Mouse (Mus musculus) cerebellum, postnatal 14 days (tissue): ENCODE results near the gene Eif3g.

ENCODE experiments used
- DNase-seq, 2 experiments: peaks; one replicate each; pipeline ENCODE4 v3.0.0; 2021; ENCODE audit warnings: mixed read lengths in 2 of 2

The Eif3g gene

DNA sequence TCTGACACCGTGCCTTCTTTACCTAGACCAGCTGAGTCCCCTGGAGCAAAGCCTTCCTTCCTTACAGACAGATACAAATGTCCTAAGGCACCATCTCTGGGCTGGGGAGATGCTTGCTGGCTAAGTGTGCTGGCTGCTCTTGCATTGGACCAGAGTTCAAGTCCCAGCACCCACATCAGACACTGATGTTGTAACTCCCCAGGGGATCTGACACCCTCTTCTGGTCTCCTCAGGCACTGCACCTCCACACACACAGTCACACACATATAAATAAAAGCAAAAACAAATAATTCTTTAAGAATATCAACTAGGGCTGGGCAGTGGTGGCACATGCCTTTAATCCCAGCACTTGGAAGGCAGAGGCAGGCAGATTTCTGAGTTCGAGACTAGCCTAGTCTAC lies 48.2 kb downstream of the Eif3g start:
- no peak for DNase-seq
